Mouse (Mus musculus): ENCODE measurements around the gene Gm14851. TPM values are rescaled to one million over a fixed set of nuclear protein-coding genes. Genes with fewer than 3 reads are reported as not detected.
"Not testable (repeated sequence)": the region's sequence is repeated elsewhere in the genome, so short reads cannot be mapped to it uniquely, and the experiment has no call there.

The Gm14851 gene
- not detected in 2 replicates for polyA plus RNA-seq (2015; fragmentation: Nextera tagmentation; extraction: Ambion mirVana)

DNA sequence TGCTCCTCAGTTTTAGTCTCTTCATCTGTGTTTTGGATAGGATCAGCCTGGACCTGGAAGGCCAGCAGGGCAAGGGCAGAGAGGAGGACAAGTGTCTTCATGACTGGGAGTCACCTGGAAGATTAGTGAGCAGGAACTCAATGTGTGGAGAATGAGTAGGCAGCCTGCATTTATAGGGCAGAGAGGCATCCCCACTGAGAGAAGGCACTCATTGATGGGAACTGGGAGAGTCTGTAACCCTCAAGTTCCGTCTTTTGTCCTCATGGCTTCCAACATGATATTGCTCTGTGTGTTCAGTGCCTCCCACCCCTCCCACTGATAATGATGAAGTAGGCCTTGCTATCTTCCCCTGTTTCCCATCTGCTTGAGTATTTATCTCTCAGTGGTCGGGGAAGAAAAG, at the start of gene Gm14851:
Gene Gm14851, minus strand, starts transcription at position 101 of the 400 bp plus-strand sequence.
- not testable (repeated sequence) for ATAC-seq (ENCODE audit: extremely low read depth, insufficient number of reproducible peaks, low FRiP score, low TSS enrichment)
- 71% methylated on average over 1 of the region's 2 CpGs for WGBS

DNA sequence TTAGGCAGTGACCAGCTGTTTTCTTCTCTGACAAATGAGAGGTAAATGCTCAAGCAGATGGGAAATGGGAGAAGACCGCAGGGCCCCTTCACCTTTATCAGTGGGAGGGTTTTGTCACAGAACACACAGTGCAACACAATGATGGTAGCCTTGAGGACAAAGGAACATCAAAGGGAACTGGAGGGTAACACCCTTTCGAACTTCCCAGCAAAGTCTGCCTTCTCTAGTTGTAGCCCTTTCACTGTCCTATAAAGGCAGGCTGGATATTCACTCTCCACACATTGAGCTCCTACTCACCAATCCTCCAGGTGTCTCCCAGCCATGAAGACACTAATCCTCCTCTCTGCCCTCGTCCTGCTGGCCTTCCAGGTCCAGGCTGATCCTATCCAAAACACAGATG, 38.5 kb upstream of the Gm14851 start, which contains the start of gene Defa30:
Gene Defa30, plus strand, starts transcription at position 301 of the 400 bp plus-strand sequence.
- H3K27me3 ChIP-seq (replicated peaks); H3K9ac ChIP-seq; H3K4me2 ChIP-seq; H3K36me3 ChIP-seq; H3K4me1 ChIP-seq; H3K4me3 ChIP-seq; H3K9me3 ChIP-seq; ATAC-seq (ENCODE audit: extremely low read depth, insufficient number of reproducible peaks, low FRiP score, low TSS enrichment); H3K27ac ChIP-seq (replicated peaks): not testable (repeated sequence)
- whole genome bisulfite sequencing, result 40% methylated on average over 3 of the region's 3 CpGs

More for the DNA sequence above, at the start of gene Gm14851:
- H3K4me1 ChIP-seq; H3K4me2 ChIP-seq; H3K4me3 ChIP-seq; H3K36me3 ChIP-seq; H3K9me3 ChIP-seq; H3K27me3 ChIP-seq (replicated peaks); H3K9ac ChIP-seq; H3K27ac ChIP-seq (replicated peaks): not testable (repeated sequence)

DNA sequence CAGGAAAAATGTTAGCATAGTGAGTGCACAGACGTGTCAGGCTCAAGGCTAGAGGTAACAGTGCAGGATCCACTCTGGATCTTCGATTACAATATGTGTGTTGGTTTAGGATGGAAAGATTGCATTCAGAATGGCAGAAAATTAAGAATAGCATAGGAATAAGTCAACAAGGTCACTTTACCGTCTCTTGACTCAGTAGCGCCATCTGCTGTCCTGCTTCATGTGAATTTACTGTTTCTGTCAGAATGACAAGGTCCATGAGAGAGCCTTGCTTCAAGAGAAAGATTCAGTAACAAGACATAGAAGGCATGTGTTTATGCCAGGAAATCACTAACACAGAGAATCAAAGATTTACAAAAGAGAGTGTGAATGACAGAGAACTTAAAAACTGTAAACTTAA, 2.7 kb downstream of the Gm14851 start:
- Histone ChIP-seq H3K36me3 (no peaks in the 10 kb centered on the region), H3K9me3 (no peaks in the 10 kb centered on the region), H3K27ac (replicated peaks) (no peak overlapping the region), H3K4me2 (no peak overlapping the region), H3K27me3 (replicated peaks) (no peaks in the 10 kb centered on the region), H3K4me3 (no peak overlapping the region), H3K9ac (no peak overlapping the region), H3K4me1 (no peaks in the 10 kb centered on the region)
- WGBS, result 24% methylated on average over 4 of the region's 4 CpGs
- no peak for ATAC-seq (ENCODE audit: extremely low read depth, insufficient number of reproducible peaks, low FRiP score, low TSS enrichment)

DNA sequence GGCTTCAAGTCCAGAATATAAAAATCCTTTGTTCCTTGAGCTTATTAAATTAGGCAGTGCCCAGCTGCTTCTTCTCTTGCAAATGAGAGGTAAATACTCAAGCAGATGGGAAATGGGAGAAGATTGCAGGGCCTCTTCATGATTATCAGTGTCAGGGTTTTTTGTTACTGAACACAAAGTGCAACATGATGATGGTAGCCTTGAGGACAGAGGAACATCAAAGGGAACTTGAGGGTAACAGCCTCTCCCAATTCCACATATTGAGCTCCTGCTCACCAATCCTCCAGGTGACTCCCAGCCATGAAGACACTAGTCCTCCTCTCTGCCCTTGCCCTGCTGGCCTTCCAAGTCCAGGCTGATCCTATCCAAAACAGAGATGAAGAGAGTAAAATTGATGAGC, 11.7 kb downstream of the Gm14851 start, which contains the start of gene Defa25:
Gene Defa25, plus strand, starts transcription at position 301 of the 400 bp plus-strand sequence.
- not testable (repeated sequence) for H3K4me2 ChIP-seq; H3K27me3 ChIP-seq (replicated peaks); H3K27ac ChIP-seq (replicated peaks); H3K4me1 ChIP-seq; ATAC-seq (ENCODE audit: extremely low read depth, insufficient number of reproducible peaks, low FRiP score, low TSS enrichment); H3K4me3 ChIP-seq; H3K9me3 ChIP-seq; H3K36me3 ChIP-seq; H3K9ac ChIP-seq

DNA sequence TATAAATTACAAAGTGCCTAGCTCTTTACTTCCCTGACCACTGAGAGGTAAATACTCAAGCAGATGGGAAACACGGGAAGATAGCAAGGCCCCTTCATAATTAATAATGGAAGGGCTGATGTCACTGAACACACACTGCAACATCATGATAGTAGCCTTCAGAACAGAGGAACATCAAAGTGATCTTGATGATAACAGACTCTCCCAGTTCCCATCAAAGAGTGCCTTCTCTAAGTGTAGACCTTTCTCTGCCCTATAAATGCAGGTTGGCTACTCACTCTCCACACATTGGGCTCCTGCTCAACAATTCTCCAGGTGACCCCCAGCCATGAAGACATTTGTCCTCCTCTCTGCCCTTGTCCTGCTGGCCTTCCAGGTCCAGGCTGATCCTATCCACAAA, 31.1 kb downstream of the Gm14851 start, which contains the start of gene Defa35:
Gene Defa35, plus strand, starts transcription at position 301 of the 400 bp plus-strand sequence.
- H3K27me3 ChIP-seq (replicated peaks); ATAC-seq (ENCODE audit: extremely low read depth, insufficient number of reproducible peaks, low FRiP score, low TSS enrichment); H3K9ac ChIP-seq; H3K4me2 ChIP-seq; H3K36me3 ChIP-seq; H3K9me3 ChIP-seq; H3K27ac ChIP-seq (replicated peaks); H3K4me1 ChIP-seq; H3K4me3 ChIP-seq: not testable (repeated sequence)
- WGBS, result 64% methylated on average over 1 of the region's 1 CpGs

DNA sequence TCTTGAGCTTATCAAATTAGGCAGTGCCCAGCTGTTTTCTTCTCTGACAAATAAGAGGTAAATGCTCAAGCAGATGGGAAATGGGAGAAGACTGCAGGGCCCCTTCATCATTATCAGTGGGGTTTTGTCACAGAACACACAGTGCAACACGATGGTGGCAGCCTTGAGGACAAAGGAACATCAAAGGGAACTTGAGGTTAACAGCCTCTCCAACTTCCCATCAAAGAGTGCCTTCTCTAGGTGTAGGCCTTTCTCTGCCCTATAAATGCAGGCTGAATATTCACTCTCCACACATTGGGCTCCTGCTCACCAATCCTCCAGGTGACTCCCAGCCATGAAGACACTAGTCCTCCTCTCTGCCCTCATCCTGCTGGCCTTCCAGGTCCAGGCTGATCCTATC, 41.1 kb downstream of the Gm14851 start, which contains the start of gene Defa23:
Gene Defa23, plus strand, starts transcription at position 301 of the 400 bp plus-strand sequence.
- not testable (repeated sequence) for H3K27me3 ChIP-seq (replicated peaks); H3K27ac ChIP-seq (replicated peaks); H3K9ac ChIP-seq; H3K4me3 ChIP-seq; H3K9me3 ChIP-seq; H3K4me1 ChIP-seq; H3K4me2 ChIP-seq; H3K36me3 ChIP-seq; ATAC-seq (ENCODE audit: extremely low read depth, insufficient number of reproducible peaks, low FRiP score, low TSS enrichment)
- no CpG with 5 or more reads among the region's 1 CpGs for WGBS

Other genes starting within 250 kb of the Gm14851 start
- not detected in 2 replicates for gene Defb33, start 203.4 kb downstream of the Gm14851 start, polyA plus RNA-seq (2015; fragmentation: Nextera tagmentation; extraction: Ambion mirVana)
- not detected in 2 replicates for gene Gm15056, start 193.4 kb downstream of the Gm14851 start, polyA plus RNA-seq (2015; fragmentation: Nextera tagmentation; extraction: Ambion mirVana)
- not detected in 2 replicates for gene Gm6040, start 174.0 kb downstream of the Gm14851 start, polyA plus RNA-seq (2015; fragmentation: Nextera tagmentation; extraction: Ambion mirVana)
- not detected in 2 replicates for gene AY761185, start 151.3 kb downstream of the Gm14851 start, polyA plus RNA-seq (2015; fragmentation: Nextera tagmentation; extraction: Ambion mirVana)
- not detected in 2 replicates for gene Defa21, start 70.5 kb downstream of the Gm14851 start, polyA plus RNA-seq (2015; fragmentation: Nextera tagmentation; extraction: Ambion mirVana)
- not detected in 2 replicates for gene Defa23, start 41.0 kb downstream of the Gm14851 start, polyA plus RNA-seq (2015; fragmentation: Nextera tagmentation; extraction: Ambion mirVana)
- not detected in 2 replicates for gene Defa35, start 31.0 kb downstream of the Gm14851 start, polyA plus RNA-seq (2015; fragmentation: Nextera tagmentation; extraction: Ambion mirVana)
- gene Defa25, start 11.6 kb downstream of the Gm14851 start, polyA plus RNA-seq (2015; fragmentation: Nextera tagmentation; extraction: Ambion mirVana), result not detected in 2 replicates
- not detected in 2 replicates for gene Defa30, start 38.6 kb upstream of the Gm14851 start, polyA plus RNA-seq (2015; fragmentation: Nextera tagmentation; extraction: Ambion mirVana)
- gene Defa22, start 66.2 kb upstream of the Gm14851 start, polyA plus RNA-seq (2015; fragmentation: Nextera tagmentation; extraction: Ambion mirVana), result not detected in 2 replicates
- not detected in 2 replicates for gene Defa31, start 95.6 kb upstream of the Gm14851 start, polyA plus RNA-seq (2015; fragmentation: Nextera tagmentation; extraction: Ambion mirVana)
- gene Gm15293, start 105.5 kb upstream of the Gm14851 start, polyA plus RNA-seq (2015; fragmentation: Nextera tagmentation; extraction: Ambion mirVana), result not detected in 2 replicates
- not detected in 2 replicates for gene Gm15292, start 153.7 kb upstream of the Gm14851 start, polyA plus RNA-seq (2015; fragmentation: Nextera tagmentation; extraction: Ambion mirVana)
- gene Defa27, start 219.5 kb upstream of the Gm14851 start, polyA plus RNA-seq (2015; fragmentation: Nextera tagmentation; extraction: Ambion mirVana), result not detected in 2 replicates
- gene Defa29, start 231.0 kb upstream of the Gm14851 start, polyA plus RNA-seq (2015; fragmentation: Nextera tagmentation; extraction: Ambion mirVana), result not detected in 2 replicates

Data from heart, embryonic 13.5 days (tissue).